ENCODE assay signal across 15 mouse cellular contexts in genomic region chr12:75315851-75316250, GRCm38 (mm10). TPM values are rescaled to one million over a fixed set of nuclear protein-coding genes. Genes with fewer than 3 reads are reported as not detected.
"Had no signal": no experiment of that assay in that cellular context is flagged by ENCODE, and none has a peak within 500 bp of the region (broad histone marks: within the 10 kb centered on the region; RNA-seq: fewer than 3 reads in every experiment).

No protein-coding gene starts in this region.

- DNase-seq: kidney, postnatal 14 days; kidney, postnatal 4 days; liver, embryonic 13.5 days; lung, adult 2 months; lung, postnatal 14 days; lung, postnatal 4 days; midbrain, embryonic 14.5 days; right cerebral cortex, postnatal 14 days; right cerebral cortex, postnatal 4 days; thymus, adult 2 months; thymus, postnatal 14 days; thymus, postnatal 4 days had no signal

- H3K9me3 ChIP-seq: liver, embryonic 13.5 days had no signal

- H3K9ac ChIP-seq: liver, embryonic 13.5 days had no signal

- H3K27me3 ChIP-seq: liver, embryonic 13.5 days had no signal

- H3K4me3 ChIP-seq: liver, embryonic 13.5 days had no signal

- H3K36me3 ChIP-seq: liver, embryonic 13.5 days had no signal

- H3K27ac ChIP-seq: liver, embryonic 13.5 days; stomach, postnatal 0 days had no signal

- H3K4me2 ChIP-seq: liver, embryonic 13.5 days; midbrain, embryonic 11.5 days had no signal

RNA-seq across cellular contexts. Expression of gene Rhoj, which starts 7.7 kb away (rescaled TPM):
- total RNA-seq: megakaryocyte-erythroid progenitor cell, adult 5-6 weeks had no signal
